Mouse (Mus musculus): ENCODE measurements around the gene Marveld2.

The Marveld2 gene

GRCm38 (mm10) chr13:100616181-100617087, at the start of gene Marveld2:
Marveld2 (minus strand) TSS chr13:100616971.
- no peak for DNase-seq (ENCODE audit: low spot score)

GRCm38 (mm10) chr13:100659864-100660456, 43.2 kb upstream of the Marveld2 start:
- DNase-seq (ENCODE audit: low spot score) = peak; percentile 81

GRCm38 (mm10) chr13:100658091-100658490, 41.3 kb upstream of the Marveld2 start:
- DNase-seq (ENCODE audit: low spot score) = no peak

GRCm38 (mm10) chr13:100651439-100652186, 34.8 kb upstream of the Marveld2 start, which contains the start of gene Taf9:
Taf9 (plus strand) TSS chr13:100651579.
- peak; percentile 14 for DNase-seq (ENCODE audit: low spot score)

GRCm38 (mm10) chr13:100650550-100651438, 34.0 kb upstream of the Marveld2 start, which contains the start of the genes Ak6 and Rad17:
Ak6 (plus strand) TSS chr13:100650979.
Rad17 (minus strand) TSS chr13:100651051.
- peak; percentile 90 for DNase-seq (ENCODE audit: low spot score)

GRCm38 (mm10) chr13:100648223-100648622, 31.5 kb upstream of the Marveld2 start:
- no peak for DNase-seq (ENCODE audit: low spot score)

GRCm38 (mm10) chr13:100642471-100643209, 25.9 kb upstream of the Marveld2 start:
- DNase-seq (ENCODE audit: low spot score) = no peak

GRCm38 (mm10) chr13:100634106-100634691, 17.4 kb upstream of the Marveld2 start:
- no peak for DNase-seq (ENCODE audit: low spot score)

GRCm38 (mm10) chr13:100622241-100622640, 5.5 kb upstream of the Marveld2 start:
- DNase-seq (ENCODE audit: low spot score) = no peak

- DNase-seq (ENCODE audit: low spot score) = no peak
Measured at GRCm38 (mm10) chr13:100617583-100617982, 812 bp upstream of the Marveld2 start.

- DNase-seq (ENCODE audit: low spot score) = no peak
Measured at GRCm38 (mm10) chr13:100612903-100613302, 3.9 kb downstream of the Marveld2 start.

- DNase-seq (ENCODE audit: low spot score) = no peak
Measured at GRCm38 (mm10) chr13:100612251-100612650, 4.5 kb downstream of the Marveld2 start.

GRCm38 (mm10) chr13:100611266-100611665, 5.5 kb downstream of the Marveld2 start:
- no peak for DNase-seq (ENCODE audit: low spot score)

GRCm38 (mm10) chr13:100607756-100608155, 9.0 kb downstream of the Marveld2 start:
- DNase-seq (ENCODE audit: low spot score) = no peak

- no peak for DNase-seq (ENCODE audit: low spot score)
Measured at GRCm38 (mm10) chr13:100605845-100606244, 10.9 kb downstream of the Marveld2 start.

- DNase-seq (ENCODE audit: low spot score) = no peak
Measured at GRCm38 (mm10) chr13:100603738-100604095, 13.1 kb downstream of the Marveld2 start.

- no peak for DNase-seq (ENCODE audit: low spot score)
Measured at GRCm38 (mm10) chr13:100603031-100603737, 13.6 kb downstream of the Marveld2 start.

GRCm38 (mm10) chr13:100602239-100602902, 14.4 kb downstream of the Marveld2 start:
- no peak for DNase-seq (ENCODE audit: low spot score)

GRCm38 (mm10) chr13:100601034-100601433, 15.7 kb downstream of the Marveld2 start:
- DNase-seq (ENCODE audit: low spot score) = no peak

All from adipocyte (in vitro differentiated cells).